Mouse (Mus musculus): ENCODE data around the gene Slc6a11.

DNA sequence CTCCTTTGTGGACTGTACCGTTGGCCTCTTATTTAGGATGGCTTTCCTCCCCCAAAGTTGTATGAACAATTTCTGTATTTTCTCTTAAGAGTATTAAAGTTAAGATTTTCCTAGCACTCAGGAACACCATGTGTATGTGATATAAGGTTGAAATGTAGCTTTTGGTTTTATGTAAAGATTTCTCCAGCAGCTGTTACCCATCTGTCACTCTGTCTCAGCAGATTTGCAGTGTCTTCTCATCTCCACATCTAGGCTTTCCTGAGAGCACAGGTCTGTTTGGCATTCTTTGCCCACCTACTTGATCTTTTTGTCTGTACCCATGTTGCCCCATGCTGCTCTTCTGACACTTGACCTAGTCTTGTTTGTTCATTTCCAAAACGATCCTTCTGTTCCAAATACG lies 10.4 kb downstream of the Slc6a11 start:
- TF ChIP-seq CTCF (IDR thresholded peaks at IDR 0.05; ENCODE audit: insufficient read depth, low read length), result no peak
- no peak for TF ChIP-seq POLR2A (IDR thresholded peaks at IDR 0.05; ENCODE audit: borderline replicate concordance, extremely low read depth, low read depth, low read length)

Measured in lung, adult 2 months (tissue).